ENCODE assay signal across 11 mouse cellular contexts in genomic region chr1:119259455-119259854, GRCm38 (mm10).
DNase-seq lines count a peak whose midpoint lies in the region; ATAC-seq and TF ChIP-seq lines count a peak whose summit lies in the region.
"Had no signal": no experiment of that assay in that cellular context is flagged by ENCODE, and none has a peak within 500 bp of the region (broad histone marks: within the 10 kb centered on the region; RNA-seq: fewer than 3 reads in every experiment).

No protein-coding gene starts in this region.

- H3K4me2 ChIP-seq in hindbrain, postnatal 0 days (ENCODE audit: low read depth, low read length): no peak overlapping the region
- H3K4me2 ChIP-seq in hindbrain, embryonic 11.5 days (replicated peaks; ENCODE audit: low read depth, low read length): no peak overlapping the region
- H3K4me2 ChIP-seq: forebrain, embryonic 13.5 days had no signal

- no peak for ATAC-seq in hindbrain, postnatal 0 days
- ATAC-seq in hindbrain, embryonic 11.5 days (ENCODE audit: low FRiP score): no peak
- ATAC-seq: forebrain, embryonic 13.5 days; intestine, embryonic 16.5 days had no signal

- H3K4me1 ChIP-seq in hindbrain, postnatal 0 days (ENCODE audit: insufficient read depth, low read length): peaks cover 14% of the 10 kb centered on the region; the same call in 1 of the 2 replicates
- 0 out of 2 replicates have a peak, but pooled peaks cover 3% of the 10 kb centered on the region for H3K4me1 ChIP-seq in hindbrain, embryonic 11.5 days (replicated peaks; ENCODE audit: control insufficient read depth, insufficient read depth, low read length)

- H3K9me3 ChIP-seq in hindbrain, postnatal 0 days (ENCODE audit: low read length): peaks cover 7% of the 10 kb centered on the region; the same call in 1 of the 2 replicates
- H3K9me3 ChIP-seq in hindbrain, embryonic 11.5 days (ENCODE audit: control insufficient read depth, low read length): no peaks in the 10 kb centered on the region

- no peak overlapping the region for H3K9ac ChIP-seq in hindbrain, postnatal 0 days (replicated peaks; ENCODE audit: low read length)
- H3K9ac ChIP-seq in hindbrain, embryonic 11.5 days (ENCODE audit: low read depth, low read length): no peak overlapping the region
- H3K9ac ChIP-seq: forebrain, embryonic 13.5 days had no signal

- H3K36me3 ChIP-seq in hindbrain, postnatal 0 days (ENCODE audit: insufficient read depth, low read length): no peaks in the 10 kb centered on the region
- H3K36me3 ChIP-seq in hindbrain, embryonic 11.5 days (ENCODE audit: control insufficient read depth, insufficient read depth, low read length): no peaks in the 10 kb centered on the region

- no peak overlapping the region for H3K27ac ChIP-seq in hindbrain, postnatal 0 days
- no peak overlapping the region for H3K27ac ChIP-seq in hindbrain, embryonic 11.5 days (ENCODE audit: low read depth, low read length)
- H3K27ac ChIP-seq: forebrain, embryonic 13.5 days; macrophage had no signal

- no peaks in the 10 kb centered on the region for H3K27me3 ChIP-seq in hindbrain, postnatal 0 days (ENCODE audit: insufficient read depth, low read length)
- H3K27me3 ChIP-seq in hindbrain, embryonic 11.5 days (ENCODE audit: control insufficient read depth, insufficient read depth, low read length): no peaks in the 10 kb centered on the region; the same call in 1 of the 2 replicates
- H3K27me3 ChIP-seq: forebrain, embryonic 13.5 days had no signal

- DNase-seq in hindbrain, postnatal 0 days (ENCODE audit: low spot score): peak; percentile 75
- DNase-seq in hindbrain, embryonic 11.5 days (ENCODE audit: low spot score): no peak
- DNase-seq in 3134 (ENCODE audit: extremely low read depth, insufficient read length, low spot score) (peak; percentile 67), MN1 (ENCODE audit: low spot score) (no peak)
- DNase-seq in adrenal gland, adult 8-10 months: peak; percentile 35
- DNase-seq in gonadal fat pad, adult 2 months (ENCODE audit: low read depth): peak; percentile 87
- DNase-seq in spleen, adult 12 weeks (ENCODE audit: low spot score): no peak
- DNase-seq: thymus, adult 2 months had no signal

- no peak overlapping the region for H3K4me3 ChIP-seq in hindbrain, postnatal 0 days (ENCODE audit: low read length)
- no peak overlapping the region for H3K4me3 ChIP-seq in hindbrain, embryonic 11.5 days (ENCODE audit: low read depth, low read length)
- H3K4me3 ChIP-seq: forebrain, embryonic 13.5 days had no signal

- WGBS in hindbrain, postnatal 0 days: 59% methylated on average over 9 of the region's 9 CpGs
- 94% methylated on average over 9 of the region's 9 CpGs for WGBS in hindbrain, embryonic 11.5 days

- no peak for TF ChIP-seq CTCF in hindbrain, postnatal 0 days (IDR thresholded peaks at IDR 0.05; ENCODE audit: low read depth)

Comparison
In these comparisons a context has a peak if more than half of its experiments do, and no peak if none do; other contexts are left out.
1. DNase-seq: peak in hindbrain, postnatal 0 days (single experiment), 3134 (single experiment), adrenal gland, adult 8-10 months (single experiment) and gonadal fat pad, adult 2 months (single experiment); none in hindbrain, embryonic 11.5 days (single experiment), spleen, adult 12 weeks (single experiment) and MN1 (single experiment).